Mouse (Mus musculus): Measurements from ENCODE around the gene Sag. TPM values are rescaled to one million over a fixed set of nuclear protein-coding genes. Genes with fewer than 3 reads are reported as not detected.

The Sag gene
- polyA plus RNA-seq, 1 experiment: 0.68 TPM

DNA sequence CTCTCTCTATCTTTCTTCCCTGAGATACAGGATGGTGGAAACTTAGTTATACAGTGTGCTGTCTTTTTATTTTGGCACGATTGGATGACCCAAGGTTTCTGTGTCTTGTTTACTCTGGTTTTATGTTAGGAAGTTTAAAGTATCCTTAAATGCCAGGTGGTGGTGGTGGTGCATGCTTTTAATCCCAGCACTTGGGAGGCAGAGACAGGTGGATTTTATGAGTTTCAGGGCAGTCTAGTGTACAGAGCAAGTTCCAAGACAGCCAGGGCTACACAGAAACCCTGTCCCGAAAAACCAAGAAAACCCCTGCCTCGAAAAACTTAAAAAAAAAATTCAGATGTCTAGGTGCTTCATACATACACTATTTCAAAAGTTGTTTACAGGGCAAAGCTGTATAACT is 75.6 kb downstream of the Sag start:
- peaks cover 29% of the 10 kb centered on the region for H3K79me3 ChIP-seq (ENCODE audit: low read depth)
- peaks cover 6% of the 10 kb centered on the region for H3K36me3 ChIP-seq (ENCODE audit: control insufficient read depth, insufficient read depth)
- no peak for TF ChIP-seq FOSL1 (IDR thresholded peaks at IDR 0.05; ENCODE audit: insufficient read depth, low read length, poor library complexity, severe bottlenecking)
- TF ChIP-seq MAX (IDR thresholded peaks at IDR 0.05): no peak
- no peak for TF ChIP-seq CTCF (IDR thresholded peaks at IDR 0.05; ENCODE audit: control insufficient read depth, insufficient read depth, insufficient read length)
- TF ChIP-seq USF1 (IDR thresholded peaks at IDR 0.05; ENCODE audit: low read depth): no peak
- no peak for TF ChIP-seq MYOD1 (IDR thresholded peaks at IDR 0.05; ENCODE audit: control insufficient read depth, insufficient read length, low read depth)
- no peak for TF ChIP-seq CEBPB (IDR thresholded peaks at IDR 0.05; ENCODE audit: low read depth)
- TF ChIP-seq MYOG (IDR thresholded peaks at IDR 0.05; ENCODE audit: control insufficient read depth, extremely low read depth, insufficient read length): no peak
- H3K27me3 ChIP-seq (ENCODE audit: control insufficient read depth, insufficient read depth, insufficient read length): no peaks in the 10 kb centered on the region
- H3ac ChIP-seq (ENCODE audit: control insufficient read depth, insufficient read length, low read depth): no peak overlapping the region
- H3K4me3 ChIP-seq (ENCODE audit: insufficient read depth, poor library complexity, severe bottlenecking): no peak overlapping the region
- peaks cover 57% of the 10 kb centered on the region for H3K79me2 ChIP-seq (ENCODE audit: control insufficient read depth, insufficient read depth)

- no peak for TF ChIP-seq USF1 (IDR thresholded peaks at IDR 0.05; ENCODE audit: low read depth)
- no peak for TF ChIP-seq CEBPB (IDR thresholded peaks at IDR 0.05; ENCODE audit: low read depth)
- TF ChIP-seq MAX (IDR thresholded peaks at IDR 0.05): no peak
- no peak for TF ChIP-seq CTCF (IDR thresholded peaks at IDR 0.05; ENCODE audit: control insufficient read depth, insufficient read depth, insufficient read length)
- no peak for TF ChIP-seq MYOG (IDR thresholded peaks at IDR 0.05; ENCODE audit: control insufficient read depth, extremely low read depth, insufficient read length)
- no peak for TF ChIP-seq FOSL1 (IDR thresholded peaks at IDR 0.05; ENCODE audit: insufficient read depth, low read length, poor library complexity, severe bottlenecking)
- no peak for TF ChIP-seq MYOD1 (IDR thresholded peaks at IDR 0.05; ENCODE audit: control insufficient read depth, insufficient read length, low read depth)
- H3K79me3 ChIP-seq (ENCODE audit: low read depth): peaks cover 24% of the 10 kb centered on the region
- no peaks in the 10 kb centered on the region for H3K27me3 ChIP-seq (ENCODE audit: control insufficient read depth, insufficient read depth, insufficient read length)
- no peak overlapping the region for H3K4me3 ChIP-seq (ENCODE audit: insufficient read depth, poor library complexity, severe bottlenecking)
- H3K79me2 ChIP-seq (ENCODE audit: control insufficient read depth, insufficient read depth): peaks cover 50% of the 10 kb centered on the region
- no peak overlapping the region for H3ac ChIP-seq (ENCODE audit: control insufficient read depth, insufficient read length, low read depth)
- H3K36me3 ChIP-seq (ENCODE audit: control insufficient read depth, insufficient read depth): peaks cover 6% of the 10 kb centered on the region
Measured at GRCm38 (mm10) chr1:87879494-87880325, 76.2 kb downstream of the Sag start.

- Histone ChIP-seq H3K36me3 (ENCODE audit: control insufficient read depth, insufficient read depth) (peaks cover 6% of the 10 kb centered on the region), H3K79me2 (ENCODE audit: control insufficient read depth, insufficient read depth) (peaks cover 44% of the 10 kb centered on the region), H3K4me3 (ENCODE audit: insufficient read depth, poor library complexity, severe bottlenecking) (no peak overlapping the region), H3ac (ENCODE audit: control insufficient read depth, insufficient read length, low read depth) (no peak overlapping the region), H3K27me3 (ENCODE audit: control insufficient read depth, insufficient read depth, insufficient read length) (no peaks in the 10 kb centered on the region), H3K79me3 (ENCODE audit: low read depth) (peaks cover 19% of the 10 kb centered on the region)
- no peak for TF ChIP-seq MAX (IDR thresholded peaks at IDR 0.05)
- TF ChIP-seq MYOG (IDR thresholded peaks at IDR 0.05; ENCODE audit: control insufficient read depth, extremely low read depth, insufficient read length): no peak
- no peak for TF ChIP-seq CEBPB (IDR thresholded peaks at IDR 0.05; ENCODE audit: low read depth)
- no peak for TF ChIP-seq FOSL1 (IDR thresholded peaks at IDR 0.05; ENCODE audit: insufficient read depth, low read length, poor library complexity, severe bottlenecking)
- no peak for TF ChIP-seq USF1 (IDR thresholded peaks at IDR 0.05; ENCODE audit: low read depth)
- no peak for TF ChIP-seq MYOD1 (IDR thresholded peaks at IDR 0.05; ENCODE audit: control insufficient read depth, insufficient read length, low read depth)
- TF ChIP-seq CTCF (IDR thresholded peaks at IDR 0.05; ENCODE audit: control insufficient read depth, insufficient read depth, insufficient read length): no peak
Measured at GRCm38 (mm10) chr1:87880326-87880627, 76.8 kb downstream of the Sag start.

DNA sequence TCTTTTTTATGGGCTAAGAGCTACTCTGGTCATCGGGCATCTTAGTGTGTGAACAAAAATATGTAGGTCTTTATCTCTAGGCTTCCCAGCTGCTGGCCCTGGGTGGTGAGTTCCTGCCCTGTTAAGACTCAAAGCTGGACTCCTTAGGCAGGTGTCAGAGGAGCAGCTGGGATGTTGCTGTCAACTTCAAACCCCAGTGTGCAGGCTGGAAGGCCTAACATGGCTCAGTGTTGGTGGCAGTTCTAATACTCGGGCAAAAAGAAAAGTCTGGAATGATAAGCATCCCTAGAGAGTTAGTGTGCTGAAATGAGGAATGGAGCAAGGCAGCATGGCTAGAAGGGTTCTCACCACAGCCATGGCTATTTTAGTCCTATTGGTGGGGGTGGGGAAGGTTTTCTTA is 77.4 kb downstream of the Sag start:
- Histone ChIP-seq H3K79me2 (ENCODE audit: control insufficient read depth, insufficient read depth) (peaks cover 38% of the 10 kb centered on the region), H3K4me3 (ENCODE audit: insufficient read depth, poor library complexity, severe bottlenecking) (no peak overlapping the region), H3K27me3 (ENCODE audit: control insufficient read depth, insufficient read depth, insufficient read length) (no peaks in the 10 kb centered on the region), H3ac (ENCODE audit: control insufficient read depth, insufficient read length, low read depth) (no peak overlapping the region), H3K36me3 (ENCODE audit: control insufficient read depth, insufficient read depth) (peaks cover 6% of the 10 kb centered on the region), H3K79me3 (ENCODE audit: low read depth) (peaks cover 19% of the 10 kb centered on the region)
- TF ChIP-seq USF1 (IDR thresholded peaks at IDR 0.05; ENCODE audit: low read depth) (no peak), FOSL1 (IDR thresholded peaks at IDR 0.05; ENCODE audit: insufficient read depth, low read length, poor library complexity, severe bottlenecking) (no peak), CTCF (IDR thresholded peaks at IDR 0.05; ENCODE audit: control insufficient read depth, insufficient read depth, insufficient read length) (no peak)

DNA sequence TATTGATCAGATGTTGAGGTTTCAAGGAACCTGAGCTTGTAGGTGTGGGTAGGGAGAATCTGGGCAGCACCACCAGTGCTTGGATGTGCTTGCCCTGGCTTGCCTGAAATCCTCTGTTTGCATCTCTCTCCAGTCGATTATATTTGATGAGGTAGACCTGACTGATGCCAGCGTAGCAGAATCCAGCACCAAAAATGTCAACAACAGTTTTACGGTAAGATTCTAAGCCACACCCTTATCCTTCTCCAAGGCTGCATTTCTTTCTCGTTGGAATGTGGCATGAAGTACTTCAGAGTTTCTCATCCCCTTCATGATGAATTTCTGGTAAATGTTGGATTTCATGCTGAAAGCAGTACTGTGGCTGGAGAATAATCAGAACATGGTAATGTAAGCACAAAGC is 78.2 kb downstream of the Sag start:
- H3K36me3 ChIP-seq (ENCODE audit: control insufficient read depth, insufficient read depth): peaks cover 6% of the 10 kb centered on the region
- TF ChIP-seq MYOD1 (IDR thresholded peaks at IDR 0.05; ENCODE audit: control insufficient read depth, insufficient read length, low read depth): no peak
- TF ChIP-seq MAX (IDR thresholded peaks at IDR 0.05): no peak
- TF ChIP-seq CTCF (IDR thresholded peaks at IDR 0.05; ENCODE audit: control insufficient read depth, insufficient read depth, insufficient read length): no peak
- TF ChIP-seq CEBPB (IDR thresholded peaks at IDR 0.05; ENCODE audit: low read depth): no peak
- no peak for TF ChIP-seq MYOG (IDR thresholded peaks at IDR 0.05; ENCODE audit: control insufficient read depth, extremely low read depth, insufficient read length)
- TF ChIP-seq USF1 (IDR thresholded peaks at IDR 0.05; ENCODE audit: low read depth): no peak
- no peak for TF ChIP-seq FOSL1 (IDR thresholded peaks at IDR 0.05; ENCODE audit: insufficient read depth, low read length, poor library complexity, severe bottlenecking)
- H3K4me3 ChIP-seq (ENCODE audit: insufficient read depth, poor library complexity, severe bottlenecking): no peak overlapping the region
- peaks cover 15% of the 10 kb centered on the region for H3K79me3 ChIP-seq (ENCODE audit: low read depth)
- no peaks in the 10 kb centered on the region for H3K27me3 ChIP-seq (ENCODE audit: control insufficient read depth, insufficient read depth, insufficient read length)
- H3K79me2 ChIP-seq (ENCODE audit: control insufficient read depth, insufficient read depth): peaks cover 30% of the 10 kb centered on the region
- H3ac ChIP-seq (ENCODE audit: control insufficient read depth, insufficient read length, low read depth): no peak overlapping the region
